Mouse (Mus musculus) stomach, embryonic 16.5 days (tissue): Measurements from ENCODE around the gene Shoc2. TPM values are rescaled to one million over a fixed set of nuclear protein-coding genes. Genes with fewer than 3 reads are reported as not detected.

Experiments
- ATAC-seq: fragments of 200-750 bp; cut with Nextera tagmentation; 2 replicates; pipeline ENCODE4 v1.8.0; 2017; ENCODE audit warnings: moderate number of reproducible peaks, moderate TSS enrichment; ENCODE audit not compliant: insufficient read depth, low FRiP score
- H3K27ac ChIP-seq: fragments of 300-500 bp; sonication (generic); 2 replicates; pipeline ENCODE4 v1.5.1; 2014; ENCODE audit warnings: low read length
- H3K27me3 ChIP-seq: fragments of 300-500 bp; sonication (generic); 2 replicates; pipeline ENCODE4 v1.6.1; 2014; ENCODE audit warnings: low read length, control low read depth, mixed read lengths; ENCODE audit not compliant: control insufficient read depth, insufficient read depth
- H3K36me3 ChIP-seq: fragments of 300-500 bp; sonication (generic); 2 replicates; pipeline ENCODE4 v1.6.1; 2014; ENCODE audit warnings: low read length; ENCODE audit not compliant: control insufficient read depth, insufficient read depth
- H3K4me1 ChIP-seq: fragments of 300-500 bp; sonication (generic); 2 replicates; pipeline ENCODE4 v1.6.1; 2014; ENCODE audit warnings: low read length, control low read depth, mixed read lengths; ENCODE audit not compliant: control insufficient read depth, insufficient read depth
- H3K4me2 ChIP-seq: fragments of 300-500 bp; sonication (generic); 2 replicates; pipeline ENCODE4 v1.6.1; 2014; ENCODE audit warnings: low read depth, low read length, mixed read lengths
- H3K4me3 ChIP-seq: fragments of 300-500 bp; sonication (generic); replicated peaks from 2 replicates; pipeline ENCODE4 v1.5.1; 2014; ENCODE audit warnings: mild to moderate bottlenecking, low read length
- H3K9ac ChIP-seq: fragments of 300-500 bp; sonication (generic); 2 replicates; pipeline ENCODE4 v1.6.1; 2014; ENCODE audit warnings: low read length
- H3K9me3 ChIP-seq: fragments of 300-500 bp; sonication (generic); replicated peaks from 2 replicates; pipeline ENCODE4 v1.6.1; 2016; ENCODE audit warnings: low read length, control low read depth; ENCODE audit not compliant: control insufficient read depth
- WGBS: fragments of 180-500 bp; shearing (Covaris S2); extraction: QIAGEN DNeasy Blood & Tissue Kit; methylation state at CpG from one replicate; pipeline ENCODE4 v1.1.7; 2014; 5-methylcytosine and 5-hydroxymethylcytosine counted together
- polyA plus RNA-seq: library from polyadenylated mRNA; unstranded; fragments of >200 nt; fragmentation: Nextera tagmentation; extraction: Ambion mirVana; gene quantifications from 2 replicates; pipeline ENCODE4 v1.2.1, GENCODE M21; 2015

Gene Shoc2
- 51.7 and 53.2 TPM in 2 replicates for polyA plus RNA-seq

DNA sequence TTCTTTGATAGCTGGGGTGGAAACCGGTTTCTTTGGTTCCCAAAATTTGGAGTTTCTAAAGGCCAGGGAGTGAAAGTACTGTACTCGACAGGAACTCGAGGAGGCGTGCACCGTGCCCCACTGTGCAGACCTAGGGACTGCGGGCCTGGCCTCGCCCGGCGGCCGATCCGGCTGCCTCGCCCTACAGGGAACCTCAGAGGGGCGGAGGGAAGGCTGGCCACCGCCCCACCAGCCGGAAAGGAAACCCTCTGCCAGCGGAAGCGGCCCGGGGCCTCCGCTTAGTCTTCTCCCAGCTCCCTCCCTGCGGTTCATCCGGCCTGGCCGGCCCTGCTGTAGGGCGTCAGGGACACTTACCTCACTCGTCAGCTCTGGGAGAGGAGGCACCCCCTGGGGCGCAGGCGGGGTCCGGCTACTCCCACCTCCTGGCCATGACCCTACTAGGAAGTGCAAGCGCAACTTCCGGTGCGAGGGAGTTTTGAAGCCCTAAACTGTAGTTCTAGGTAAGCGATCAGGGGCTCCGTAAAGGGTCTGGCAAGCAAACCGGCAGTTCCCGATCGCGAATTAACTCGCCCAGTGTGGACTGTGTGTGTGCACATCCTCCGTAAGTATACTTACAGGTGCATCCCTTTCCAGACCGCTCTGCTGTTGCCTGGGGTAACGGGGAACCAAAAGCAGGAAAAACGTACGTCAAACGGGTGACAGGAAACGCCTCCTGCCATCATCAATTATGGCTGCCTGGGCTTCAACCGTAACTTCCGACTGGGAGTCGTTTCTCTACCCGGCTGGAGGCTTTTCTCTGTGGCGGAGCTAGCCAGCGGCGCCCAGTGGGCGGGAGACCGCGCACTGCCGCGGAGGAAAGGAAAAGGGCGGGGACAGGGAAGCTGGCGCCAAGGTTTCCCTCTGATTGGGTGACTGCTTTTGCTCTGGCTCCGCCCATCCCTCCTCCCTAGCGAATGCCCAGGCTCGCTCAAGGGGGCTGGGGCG, at the start of gene Shoc2, which contains the start of gene Bbip1:
TSS of gene Shoc2 (plus strand) at position 505 of the 984 bp plus-strand sequence.
TSS of gene Bbip1 (minus strand) at position 826 of the 984 bp plus-strand sequence.
- Histone ChIP-seq H3K27me3 (no peaks in the 10 kb centered on the region), H3K4me2 (peak within 1 kb of the TSS; percentile 71), H3K4me1 (peaks cover 21% of the 10 kb centered on the region), H3K4me3 (peak within 1 kb of the TSS; percentile 86), H3K27ac (peak within 1 kb of the TSS; percentile 100), H3K9me3 (no peaks in the 10 kb centered on the region), H3K36me3 (no peaks in the 10 kb centered on the region), H3K9ac (peak within 1 kb of the TSS; percentile 97)
- ATAC-seq, result peak; percentile 94
- WGBS, result 0% methylated on average over 60 of the region's 62 CpGs

DNA sequence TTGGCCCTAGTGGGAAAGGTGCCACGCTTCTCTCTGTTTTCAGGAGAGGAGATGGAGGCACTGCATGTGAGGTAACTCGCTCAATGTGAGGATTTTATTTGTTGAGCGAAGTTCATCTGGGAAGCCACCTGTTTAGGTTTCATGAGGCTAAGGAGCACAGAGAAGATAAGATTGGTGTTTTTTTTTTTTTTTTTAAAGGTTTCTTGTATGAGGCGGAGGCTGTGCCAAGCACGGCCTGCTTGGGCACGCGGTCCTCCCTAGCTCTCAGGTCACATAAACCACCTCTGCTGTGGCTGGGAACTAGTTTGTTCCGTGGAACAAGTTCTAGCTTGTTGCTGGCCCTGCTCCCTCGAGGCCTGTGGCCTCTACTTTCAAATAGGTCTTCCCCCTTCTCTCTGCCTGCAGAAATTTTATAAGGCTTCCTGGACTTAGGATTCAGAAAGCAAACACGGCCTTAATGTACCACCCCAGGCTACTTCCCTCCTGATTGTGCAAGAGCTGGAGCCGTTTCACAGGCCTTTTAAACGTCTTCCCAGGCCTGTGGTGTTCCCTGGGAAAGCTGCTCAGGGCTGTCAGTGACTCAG, 49.5 kb upstream of the Shoc2 start:
- no peaks in the 10 kb centered on the region for H3K27me3 ChIP-seq
- peaks cover 49% of the 10 kb centered on the region for H3K4me1 ChIP-seq
- H3K27ac ChIP-seq, result peak overlapping the region; percentile 90
- H3K9me3 ChIP-seq, result no peaks in the 10 kb centered on the region
- no peaks in the 10 kb centered on the region for H3K36me3 ChIP-seq
- H3K4me2 ChIP-seq, result no peak overlapping the region
- WGBS, result 54% methylated on average over 12 of the region's 12 CpGs
- H3K9ac ChIP-seq, result peak overlapping the region; percentile 43; the same call in 1 of the 2 replicates
- ATAC-seq, result peak; percentile 42; the same call in 1 of the 2 replicates
- H3K4me3 ChIP-seq, result no peak overlapping the region

DNA sequence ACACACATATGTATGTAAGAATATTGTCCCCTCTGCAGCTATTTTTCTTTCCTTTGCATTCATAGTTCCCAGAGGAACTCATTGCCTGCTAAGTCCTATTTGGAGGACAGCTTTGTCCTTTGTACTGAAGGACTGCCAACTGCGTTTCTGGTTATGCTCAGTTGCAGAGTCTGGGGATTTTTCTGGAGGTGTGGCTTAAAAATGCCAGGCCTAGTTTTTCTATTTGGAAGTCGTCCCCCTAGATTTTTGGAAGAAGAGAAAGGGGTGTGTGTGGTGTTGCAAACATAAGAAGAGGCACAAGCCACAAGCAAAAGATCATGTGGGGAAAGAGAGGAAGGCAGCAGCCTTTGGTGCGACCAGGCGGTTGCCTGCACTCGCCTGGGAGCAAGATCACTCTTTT, 46.1 kb upstream of the Shoc2 start:
- H3K27me3 ChIP-seq, result no peaks in the 10 kb centered on the region
- no peaks in the 10 kb centered on the region for H3K36me3 ChIP-seq
- no peak for ATAC-seq
- no peaks in the 10 kb centered on the region for H3K9me3 ChIP-seq
- peaks cover 37% of the 10 kb centered on the region for H3K4me1 ChIP-seq
- peak overlapping the region; percentile 48; the same call in 1 of the 2 replicates for H3K27ac ChIP-seq
- H3K4me2 ChIP-seq, result no peak overlapping the region
- WGBS, result 71% methylated on average over 5 of the region's 5 CpGs
- H3K9ac ChIP-seq, result no peak overlapping the region
- H3K4me3 ChIP-seq, result no peak overlapping the region

DNA sequence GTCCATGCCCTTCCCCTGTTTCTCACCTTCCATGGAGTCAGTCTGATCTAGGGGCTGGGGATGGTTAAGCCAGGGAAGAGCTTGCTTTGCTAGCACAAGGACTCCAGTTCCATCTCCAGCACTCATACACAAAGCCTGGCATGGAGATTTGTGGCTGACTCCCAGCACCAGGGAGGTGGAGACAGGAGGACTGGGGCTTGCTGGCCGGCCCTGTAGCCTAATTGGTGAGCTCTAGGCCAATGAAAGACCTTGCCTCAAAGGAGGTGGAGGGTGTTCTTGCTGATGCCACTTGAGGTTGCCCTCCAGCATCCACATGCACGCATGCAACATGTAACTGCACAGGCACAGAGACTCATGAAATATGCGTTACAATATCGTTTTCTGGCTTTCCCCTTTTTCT, 45.6 kb upstream of the Shoc2 start:
- no peak overlapping the region for H3K4me2 ChIP-seq
- peak overlapping the region; percentile 48; the same call in 1 of the 2 replicates for H3K27ac ChIP-seq
- H3K9ac ChIP-seq, result no peak overlapping the region
- H3K27me3 ChIP-seq, result no peaks in the 10 kb centered on the region
- no peaks in the 10 kb centered on the region for H3K36me3 ChIP-seq
- H3K4me1 ChIP-seq, result peaks cover 33% of the 10 kb centered on the region
- no peaks in the 10 kb centered on the region for H3K9me3 ChIP-seq
- no peak overlapping the region for H3K4me3 ChIP-seq
- ATAC-seq, result no peak
- 81% methylated on average over 4 of the region's 4 CpGs for WGBS

DNA sequence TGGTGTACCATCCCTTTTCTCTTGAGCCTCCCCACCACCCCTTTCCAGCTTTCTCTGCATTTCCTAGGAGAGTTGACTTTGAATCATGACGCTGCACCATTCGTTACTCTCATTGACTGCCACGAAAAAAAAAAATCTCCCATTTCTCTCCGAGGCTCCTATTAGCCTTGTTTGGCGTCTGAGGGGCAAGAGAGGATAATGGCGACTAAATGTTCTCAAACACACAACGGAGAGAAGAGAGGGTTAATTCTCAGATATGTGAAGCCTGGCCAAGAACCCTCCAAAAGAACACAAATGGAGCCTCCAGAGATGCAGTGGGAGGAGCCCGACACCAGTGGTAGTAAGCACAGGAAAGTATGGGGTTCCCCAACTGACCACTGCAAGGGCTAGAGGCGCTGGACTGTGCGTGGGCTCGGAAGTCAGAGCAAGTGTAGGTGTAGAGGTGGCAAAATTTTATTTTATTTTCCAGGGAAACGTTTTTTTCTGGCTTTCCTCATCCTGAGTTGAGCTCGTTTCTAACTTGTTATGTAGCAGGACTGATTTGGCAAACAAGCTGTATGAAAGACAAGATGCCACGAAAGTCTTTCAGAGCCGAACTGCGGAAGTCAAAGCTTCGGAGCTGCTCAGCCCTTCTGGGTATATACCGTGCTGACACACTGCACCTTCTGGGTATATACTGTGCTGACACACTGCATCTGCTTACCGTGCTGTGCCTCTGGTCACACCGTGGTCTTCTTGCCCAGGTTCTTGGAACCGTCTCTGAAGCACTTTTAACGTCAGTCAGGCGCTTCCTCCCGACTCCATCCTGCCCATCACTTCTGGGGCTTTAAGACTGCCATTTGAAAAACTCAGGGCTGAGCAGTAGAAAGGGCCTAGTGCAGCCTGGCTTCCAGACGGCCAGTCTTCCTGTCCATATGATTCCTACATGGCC, 44.9 kb upstream of the Shoc2 start:
- Histone ChIP-seq H3K36me3 (no peaks in the 10 kb centered on the region), H3K4me1 (peaks cover 25% of the 10 kb centered on the region), H3K4me3 (no peak overlapping the region), H3K9ac (no peak overlapping the region), H3K27me3 (no peaks in the 10 kb centered on the region), H3K9me3 (no peaks in the 10 kb centered on the region), H3K4me2 (no peak overlapping the region), H3K27ac (no peak overlapping the region)
- no peak for ATAC-seq
- 80% methylated on average over 25 of the region's 25 CpGs for WGBS

DNA sequence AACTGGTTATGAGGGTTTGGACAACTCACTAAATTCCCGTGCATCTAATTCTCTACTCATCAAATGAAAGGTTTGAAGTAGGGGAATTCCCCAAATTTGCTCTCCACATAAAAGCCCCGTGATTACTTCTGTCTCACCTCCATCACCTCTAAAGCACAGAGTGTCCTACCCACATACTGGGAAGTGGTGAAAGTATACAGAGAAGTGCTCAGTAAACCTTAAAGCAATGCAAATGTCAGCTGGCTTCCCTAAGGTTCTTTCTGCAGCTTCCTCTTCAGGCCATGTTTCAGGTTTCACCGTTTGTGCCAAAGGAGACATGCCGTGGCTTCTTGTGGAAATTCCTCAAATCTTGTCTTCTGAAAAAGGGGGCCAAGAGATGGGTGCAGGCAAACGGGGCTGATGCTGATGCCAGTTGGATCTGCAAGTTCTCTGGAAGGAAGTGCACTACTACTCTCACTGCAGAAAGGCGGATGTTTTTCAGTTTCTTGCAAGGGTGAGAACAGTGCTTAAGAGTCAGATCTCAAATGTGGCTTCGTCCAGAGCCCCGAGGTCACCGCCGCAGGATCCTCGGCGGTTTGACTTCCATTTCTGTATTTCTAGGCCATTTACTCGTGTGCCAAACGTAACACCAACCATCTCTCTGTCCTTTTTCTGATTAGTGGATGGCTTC, 44.0 kb upstream of the Shoc2 start:
- H3K27ac ChIP-seq, result no peak overlapping the region
- no peak overlapping the region for H3K9ac ChIP-seq
- no peaks in the 10 kb centered on the region for H3K36me3 ChIP-seq
- H3K4me2 ChIP-seq, result no peak overlapping the region
- H3K4me3 ChIP-seq, result no peak overlapping the region
- WGBS, result 85% methylated on average over 14 of the region's 14 CpGs
- H3K4me1 ChIP-seq, result peaks cover 20% of the 10 kb centered on the region
- ATAC-seq, result no peak
- H3K27me3 ChIP-seq, result no peaks in the 10 kb centered on the region
- no peaks in the 10 kb centered on the region for H3K9me3 ChIP-seq

DNA sequence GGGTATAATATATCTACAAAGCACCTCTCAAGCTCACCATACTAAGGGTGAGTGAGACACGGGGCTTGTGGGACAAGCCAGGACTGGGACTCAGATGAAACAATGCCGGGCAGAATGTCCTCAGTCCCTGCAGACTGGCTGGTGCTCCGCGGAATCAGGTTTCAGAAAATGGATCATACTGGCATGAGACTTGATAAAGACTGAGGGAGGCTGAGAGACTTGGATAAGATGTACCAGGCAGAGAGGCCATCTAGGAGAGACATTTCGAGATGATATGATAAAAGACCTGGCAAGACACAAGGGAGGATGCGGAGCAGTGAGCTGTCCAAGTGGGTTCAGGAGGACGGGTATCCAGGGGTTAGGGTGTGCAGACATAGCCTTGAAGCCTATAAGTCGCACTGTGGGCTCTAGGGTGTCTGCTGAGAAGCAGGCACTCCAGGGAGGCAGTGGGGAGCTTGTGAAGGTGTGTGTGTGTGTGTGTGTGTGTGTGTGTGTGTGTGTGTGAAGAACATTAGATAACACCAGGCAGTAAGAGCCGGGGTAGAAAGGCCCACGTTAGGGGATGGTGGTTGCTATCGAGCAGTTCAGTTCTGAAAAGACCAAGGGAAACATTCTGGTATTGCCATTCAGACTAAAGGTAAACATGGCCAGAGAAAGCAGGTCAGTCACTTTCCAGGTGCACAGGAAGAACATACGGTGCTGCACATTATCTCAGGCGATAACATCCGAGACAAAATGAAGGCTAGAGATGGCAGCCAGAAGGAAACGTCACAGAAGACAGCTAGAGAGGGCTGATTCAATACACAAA, 42.0 kb upstream of the Shoc2 start:
- Histone ChIP-seq H3K36me3 (no peaks in the 10 kb centered on the region), H3K4me1 (peaks cover 22% of the 10 kb centered on the region), H3K9me3 (no peaks in the 10 kb centered on the region), H3K27me3 (no peaks in the 10 kb centered on the region), H3K4me2 (peak overlapping the region; percentile 68), H3K27ac (peak overlapping the region; percentile 97), H3K4me3 (peak overlapping the region; percentile 95), H3K9ac (peak overlapping the region; percentile 80)
- WGBS, result 35% methylated on average over 15 of the region's 15 CpGs
- no peak for ATAC-seq
